Mouse (Mus musculus): Measurements from ENCODE around the gene Spem2.

DNA sequence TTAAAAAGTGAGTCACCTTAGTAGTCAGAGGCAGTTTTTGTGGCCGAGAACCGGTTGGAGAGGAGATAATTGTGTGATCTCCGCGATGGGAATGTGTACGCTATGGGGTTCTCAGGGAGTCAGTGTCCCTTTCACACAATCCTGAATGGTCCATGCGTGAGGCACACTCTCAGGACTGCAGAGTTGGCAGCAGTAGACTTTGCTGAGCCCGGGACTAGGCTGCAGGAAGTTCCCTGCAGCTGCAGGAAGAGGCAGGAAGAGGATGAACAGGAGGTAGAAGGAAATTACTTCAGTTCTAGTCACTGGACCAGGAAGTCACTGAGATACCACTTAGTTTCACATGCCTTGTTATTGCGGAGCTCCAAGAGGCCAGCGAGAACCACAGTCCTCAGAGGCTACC, 30.9 kb upstream of the Spem2 start:
- TF ChIP-seq CTCF (IDR thresholded peaks at IDR 0.05; ENCODE audit: insufficient read depth, low read length) (no peak), POLR2A (IDR thresholded peaks at IDR 0.05; ENCODE audit: borderline replicate concordance, extremely low read depth, low read depth, low read length) (no peak)

All from lung, adult 2 months (tissue).